Mouse (Mus musculus) hindbrain, embryonic 13.5 days (tissue): ENCODE results near the gene Pou2f2. TPM values are rescaled to one million over a fixed set of nuclear protein-coding genes. Genes with fewer than 3 reads are reported as not detected.

Source experiments
- microRNA-seq: library from miRNA; unstranded; fragments of <30 nt; microRNA quantifications from one replicate; pipeline ENCODE4, GENCODE M21; 2016
- polyA plus RNA-seq: library from polyadenylated mRNA; unstranded; fragments of >200 nt; fragmentation: Nextera tagmentation; extraction: Ambion mirVana; gene quantifications from 2 replicates; pipeline ENCODE4 v1.2.1, GENCODE M21; 2015

Pou2f2 gene
- polyA plus RNA-seq, 1 experiment from 2014 or later: 33.2 TPM

Small RNAs within 50 kb of the gene (microRNA-seq; reads per million reads assigned to microRNA genes)
- gene Mir6537: not detected
- gene Mir7048: not detected

Other genes starting within 250 kb of the Pou2f2 start
- 5.1 and 5.8 TPM in 2 replicates for gene Gm4881, start 235.2 kb downstream of the Pou2f2 start, polyA plus RNA-seq
- gene Rabac1, start 207.0 kb downstream of the Pou2f2 start, polyA plus RNA-seq: 220 and 226 TPM in 2 replicates
- 253 and 258 TPM in 2 replicates for gene Atp1a3, start 173.8 kb downstream of the Pou2f2 start, polyA plus RNA-seq
- 16.1 and 18.0 TPM in 2 replicates for gene Grik5, start 107.4 kb downstream of the Pou2f2 start, polyA plus RNA-seq
- gene Zfp574, start 107.2 kb downstream of the Pou2f2 start, polyA plus RNA-seq: 33.8 and 34.0 TPM in 2 replicates
- gene Dedd2, start 40.9 kb upstream of the Pou2f2 start, polyA plus RNA-seq: 14.0 and 15.4 TPM in 2 replicates
- gene Zfp526, start 41.7 kb upstream of the Pou2f2 start, polyA plus RNA-seq: 1.6 and 1.9 TPM in 2 replicates
- gene Gsk3a, start 58.1 kb upstream of the Pou2f2 start, polyA plus RNA-seq: 13.9 and 14.6 TPM in 2 replicates
- gene Erf, start 71.0 kb upstream of the Pou2f2 start, polyA plus RNA-seq: 4.0 and 4.2 TPM in 2 replicates
- gene Cic, start 88.0 kb upstream of the Pou2f2 start, polyA plus RNA-seq: 36.9 and 42.4 TPM in 2 replicates
- 619 and 632 TPM in 2 replicates for gene Pafah1b3, start 118.3 kb upstream of the Pou2f2 start, polyA plus RNA-seq
- 2.3 TPM in 2 replicates for gene Prr19, start 121.7 kb upstream of the Pou2f2 start, polyA plus RNA-seq
- gene Tmem145, start 126.4 kb upstream of the Pou2f2 start, polyA plus RNA-seq: 49.5 and 50.6 TPM in 2 replicates
- gene Megf8, start 137.4 kb upstream of the Pou2f2 start, polyA plus RNA-seq: 18.7 and 20.4 TPM in 2 replicates
- gene Cnfn, start 190.0 kb upstream of the Pou2f2 start, polyA plus RNA-seq: not detected in 2 replicates
- gene Lipe, start 219.0 kb upstream of the Pou2f2 start, polyA plus RNA-seq: 9.8 and 10.6 TPM in 2 replicates
- 0.23 and 0.82 TPM in 2 replicates for gene Cxcl17, start 233.2 kb upstream of the Pou2f2 start, polyA plus RNA-seq